Mouse (Mus musculus) spleen, adult 12 weeks (tissue): ENCODE measurements around the gene Aldh16a1.
"Not testable (repeated sequence)": the region's sequence is repeated elsewhere in the genome, so short reads cannot be mapped to it uniquely, and the experiment has no call there.

ENCODE experiments used
- DNase-seq: peaks from one replicate; pipeline ENCODE4 v3.0.0; 2022; ENCODE audit warnings: low spot score

Aldh16a1 gene

GRCm38 (mm10) chr7:45178550-45178949 is 24.2 kb upstream of the Aldh16a1 start:
- no peak for DNase-seq

GRCm38 (mm10) chr7:45176356-45176755 is 22.0 kb upstream of the Aldh16a1 start:
- no peak for DNase-seq

DNA sequence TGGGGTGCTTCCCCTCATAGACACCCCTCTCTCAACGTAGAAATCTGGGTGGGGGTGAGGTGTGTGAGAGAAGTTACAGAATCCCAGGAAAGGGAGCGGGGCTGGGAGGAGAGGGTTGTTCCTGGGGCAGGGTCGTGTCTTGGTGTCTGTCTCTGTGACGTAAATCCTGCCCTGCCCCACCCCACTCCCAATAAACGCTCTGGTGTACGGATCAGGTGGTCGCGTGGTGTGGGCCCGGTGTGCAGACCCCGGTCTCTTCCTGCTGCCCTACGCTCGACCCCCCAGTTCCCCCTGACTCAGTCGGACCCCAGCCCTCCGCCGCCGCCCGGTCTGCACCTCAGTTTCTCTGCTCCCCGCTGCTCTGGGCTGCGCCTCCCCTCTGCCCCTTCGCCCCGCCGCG is 21.5 kb upstream of the Aldh16a1 start:
- DNase-seq: no peak

DNA sequence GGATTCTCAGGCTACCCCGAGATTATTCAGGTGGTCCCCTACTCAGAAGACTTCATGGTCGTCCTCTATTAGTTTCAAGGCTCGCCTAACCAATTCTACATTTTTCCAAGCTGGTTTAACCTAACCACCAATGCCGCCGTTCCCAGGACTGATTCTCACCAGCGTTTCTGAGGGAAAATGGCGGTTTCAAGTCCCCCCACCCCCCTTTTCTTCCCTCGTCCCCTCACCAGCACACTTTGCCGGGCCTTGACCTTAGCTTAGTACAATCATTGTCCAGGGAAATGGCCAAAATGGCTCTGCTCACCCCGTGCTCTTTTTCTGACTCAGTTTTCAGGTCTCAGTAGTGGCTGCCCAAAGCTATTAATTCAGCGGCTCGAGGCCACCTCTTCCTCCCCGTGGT is 21.0 kb upstream of the Aldh16a1 start:
- DNase-seq: no peak

- no peak for DNase-seq
These were observed 20.3 kb upstream of the Aldh16a1 start for GRCm38 (mm10) chr7:45174567-45175280.

GRCm38 (mm10) chr7:45173772-45174171 is 19.4 kb upstream of the Aldh16a1 start:
- not testable (repeated sequence) for DNase-seq

- DNase-seq: peak; percentile 37
These were observed 18.6 kb upstream of the Aldh16a1 start for GRCm38 (mm10) chr7:45172974-45173373.

DNA sequence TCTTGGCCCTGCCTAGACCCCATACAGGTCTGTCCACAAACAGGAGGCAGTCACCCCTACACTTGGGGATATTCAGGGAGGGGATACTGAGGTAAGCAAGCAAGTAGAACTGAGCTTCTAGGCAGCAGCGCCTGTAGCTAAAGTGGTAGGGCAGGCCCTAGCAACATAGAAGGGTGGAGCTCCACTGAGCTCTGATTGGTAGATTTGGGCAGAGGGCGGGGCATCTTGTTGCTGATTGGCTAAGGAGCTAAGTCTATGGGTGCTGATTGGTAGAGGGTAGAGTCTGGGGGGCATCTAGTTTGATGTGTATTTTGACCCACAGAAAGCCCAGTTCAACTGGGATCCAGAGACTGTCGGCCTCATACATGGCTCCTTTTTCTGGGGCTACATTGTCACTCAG is 15.1 kb upstream of the Aldh16a1 start:
- DNase-seq: no peak

DNA sequence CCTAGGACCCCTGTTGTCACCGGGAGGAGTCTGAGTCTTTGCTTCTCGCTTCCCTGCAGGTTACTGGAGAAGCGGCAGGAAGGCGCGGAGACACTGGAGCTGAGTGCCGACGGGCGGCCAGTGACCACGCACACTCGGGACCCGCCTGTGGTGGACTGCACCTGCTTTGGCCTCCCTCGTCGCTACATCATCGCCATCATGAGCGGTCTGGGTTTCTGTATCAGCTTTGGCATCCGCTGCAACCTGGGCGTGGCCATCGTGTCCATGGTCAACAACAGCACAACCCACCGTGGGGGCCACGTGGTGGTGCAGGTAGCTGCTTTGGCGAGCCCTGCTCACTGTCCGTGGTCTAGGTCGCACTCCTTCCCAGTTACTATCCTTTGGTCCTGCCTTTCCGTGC is 14.3 kb upstream of the Aldh16a1 start:
- DNase-seq: no peak

- no peak for DNase-seq
These were observed 13.5 kb upstream of the Aldh16a1 start for GRCm38 (mm10) chr7:45167761-45168445.

DNA sequence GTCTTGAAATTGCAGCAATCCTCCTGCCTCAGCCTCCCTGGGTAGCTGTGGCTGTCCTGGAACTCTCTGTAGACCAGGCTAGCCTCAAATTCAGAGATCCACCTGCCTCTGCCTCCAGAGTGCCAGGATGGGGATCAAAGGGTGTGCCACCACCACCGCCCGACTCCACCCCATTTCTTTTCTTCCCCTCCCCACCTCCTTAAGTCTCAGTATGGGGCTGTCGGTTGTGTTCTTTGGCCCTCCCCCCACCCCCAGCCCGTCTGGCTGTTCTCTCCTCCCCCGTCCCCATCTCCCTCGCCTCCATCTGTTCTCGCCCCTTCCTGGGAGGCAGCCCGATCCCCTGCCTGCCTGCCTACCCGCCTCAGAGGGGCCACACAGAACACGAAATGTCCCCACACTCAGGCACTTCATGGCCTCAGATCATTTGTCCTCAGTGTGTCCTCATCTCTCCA is 12.6 kb upstream of the Aldh16a1 start:
- DNase-seq: no peak

- no peak for DNase-seq
These were observed 11.3 kb upstream of the Aldh16a1 start for GRCm38 (mm10) chr7:45165701-45166100.

DNA sequence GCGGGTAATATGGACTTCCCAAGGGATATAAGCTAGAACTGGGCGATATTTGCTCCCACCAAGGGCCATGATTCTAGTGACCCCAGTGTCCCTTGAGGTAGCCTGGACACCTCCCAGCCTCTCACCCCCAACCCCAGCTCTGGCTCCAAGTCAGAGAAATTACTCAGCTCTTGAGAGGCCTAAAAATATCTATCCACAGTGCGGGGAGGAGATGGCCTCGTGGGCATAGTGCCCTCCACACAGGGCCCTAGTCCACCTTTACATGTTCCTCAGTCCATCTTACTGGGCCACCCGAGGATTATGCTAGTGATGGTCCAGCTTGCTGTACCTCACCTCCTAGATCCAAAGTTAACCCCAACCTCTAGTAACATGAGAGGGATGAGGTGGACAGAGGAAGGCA is 10.4 kb upstream of the Aldh16a1 start:
- DNase-seq: no peak

DNA sequence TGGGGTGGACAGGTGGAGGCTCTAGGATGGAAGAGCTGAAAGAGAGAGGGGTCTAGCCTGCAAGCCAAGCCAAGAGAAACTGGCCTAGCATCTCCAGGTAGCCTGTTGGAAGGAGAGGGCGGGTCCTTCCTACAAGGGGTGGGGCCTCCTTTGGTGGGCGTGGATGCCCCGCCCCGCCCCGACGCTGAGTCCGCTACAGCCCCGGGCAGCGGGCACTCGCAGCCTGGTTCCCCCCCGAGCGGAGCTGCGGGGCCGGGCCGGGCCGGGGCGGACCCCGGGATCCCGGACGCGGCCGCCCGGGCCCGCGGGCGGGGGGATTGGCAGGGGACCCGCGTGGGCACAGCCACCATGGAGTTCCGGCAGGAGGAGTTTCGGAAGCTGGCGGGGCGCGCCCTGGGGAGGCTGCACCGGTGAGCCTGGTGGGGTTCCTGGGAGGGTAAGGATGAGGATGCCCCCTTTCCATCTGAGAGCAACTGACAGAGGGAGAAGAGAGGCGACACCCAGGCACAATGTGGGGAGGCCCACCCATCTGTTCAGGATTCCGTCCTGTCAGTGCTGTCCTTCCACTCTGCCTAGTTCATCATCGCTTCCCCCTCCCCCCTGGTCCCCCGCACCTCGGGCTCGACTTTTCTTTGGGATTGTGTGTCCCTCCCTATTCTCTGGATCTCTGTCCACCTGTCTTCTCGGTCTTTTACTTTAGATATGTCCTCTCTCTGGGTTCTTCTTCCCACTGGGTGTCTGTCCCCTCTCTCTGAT is 9.5 kb upstream of the Aldh16a1 start, which contains the start of gene Slc17a7:
Slc17a7 (plus strand) TSS at position 215 of the 756 bp plus-strand sequence.
- no peak for DNase-seq

DNA sequence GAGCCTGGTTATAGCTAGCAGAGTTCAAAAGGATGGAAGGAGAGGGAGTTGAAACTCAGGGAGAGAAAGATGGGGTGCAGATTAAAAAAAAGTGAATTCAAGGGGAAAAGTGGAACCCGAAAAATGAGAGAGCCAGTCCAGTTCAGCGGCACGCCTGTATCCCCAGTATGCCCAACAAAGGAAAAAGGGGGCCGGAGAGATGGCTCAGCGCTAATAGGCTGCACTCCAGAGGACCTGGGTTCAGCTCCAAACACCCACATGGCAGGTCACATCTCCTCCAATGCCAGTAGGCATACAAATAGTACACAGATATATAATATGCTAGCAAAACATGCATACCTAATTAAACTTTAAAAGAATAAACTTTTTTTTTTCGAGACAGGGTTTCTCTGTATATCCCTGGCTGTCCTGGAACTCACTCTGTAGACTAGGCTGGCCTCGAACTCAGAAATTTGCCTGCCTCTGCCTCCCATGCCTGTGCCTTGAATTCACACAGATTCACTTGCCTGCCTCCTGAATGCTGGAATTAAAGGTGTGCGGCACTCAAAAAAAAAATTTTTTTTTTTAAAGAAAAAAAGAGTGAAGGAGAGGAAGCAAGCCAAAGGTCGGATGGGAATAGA is 8.7 kb upstream of the Aldh16a1 start:
- DNase-seq: no peak

GRCm38 (mm10) chr7:45162551-45162950 is 8.2 kb upstream of the Aldh16a1 start:
- DNase-seq: no peak

DNA sequence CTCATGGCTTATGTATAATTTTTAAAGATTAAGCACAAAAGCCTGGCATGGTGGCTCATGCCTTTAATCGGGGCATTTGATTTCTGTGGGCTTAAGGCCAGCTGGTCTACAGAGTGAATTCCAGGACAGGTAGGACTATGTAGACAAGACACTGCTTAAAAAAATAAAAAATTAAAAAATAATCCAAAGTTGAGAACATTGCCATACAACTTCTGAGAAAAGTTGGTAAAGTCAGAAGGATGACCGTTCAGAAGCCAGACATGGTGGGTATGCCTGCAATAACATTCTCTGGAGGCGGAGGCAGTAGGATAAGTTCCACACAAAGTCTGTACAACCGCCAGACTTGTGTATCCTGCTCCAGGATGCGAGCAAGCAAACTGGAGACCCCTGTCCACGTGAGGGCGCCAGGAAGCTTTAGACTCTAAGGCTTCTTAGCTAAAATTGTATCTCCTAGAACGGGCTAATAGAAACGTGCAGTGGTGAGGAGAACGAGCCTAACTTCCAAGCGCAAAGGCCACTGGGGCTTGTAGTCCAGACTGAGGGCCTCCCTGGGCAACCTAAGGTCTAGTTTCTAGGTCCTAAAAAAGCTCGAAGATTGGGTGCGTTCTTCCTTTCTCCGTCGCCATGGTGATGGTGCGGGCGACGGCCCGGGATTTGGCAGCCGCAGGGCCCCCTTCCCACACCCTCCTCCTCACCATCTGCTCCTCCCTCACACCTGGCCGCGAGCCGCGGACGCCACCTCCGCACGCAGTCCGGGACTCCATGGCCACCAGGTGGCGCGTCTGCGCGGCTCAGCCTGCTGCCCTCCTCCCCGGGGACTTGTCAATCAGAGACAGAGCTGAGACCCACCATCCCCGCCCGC is 7.5 kb upstream of the Aldh16a1 start:
- peak; percentile 76 for DNase-seq

- no peak for DNase-seq
These were observed 6.5 kb upstream of the Aldh16a1 start for GRCm38 (mm10) chr7:45160866-45161265.

- no peak for DNase-seq
These were observed 6.0 kb upstream of the Aldh16a1 start for GRCm38 (mm10) chr7:45160316-45160800.

DNA sequence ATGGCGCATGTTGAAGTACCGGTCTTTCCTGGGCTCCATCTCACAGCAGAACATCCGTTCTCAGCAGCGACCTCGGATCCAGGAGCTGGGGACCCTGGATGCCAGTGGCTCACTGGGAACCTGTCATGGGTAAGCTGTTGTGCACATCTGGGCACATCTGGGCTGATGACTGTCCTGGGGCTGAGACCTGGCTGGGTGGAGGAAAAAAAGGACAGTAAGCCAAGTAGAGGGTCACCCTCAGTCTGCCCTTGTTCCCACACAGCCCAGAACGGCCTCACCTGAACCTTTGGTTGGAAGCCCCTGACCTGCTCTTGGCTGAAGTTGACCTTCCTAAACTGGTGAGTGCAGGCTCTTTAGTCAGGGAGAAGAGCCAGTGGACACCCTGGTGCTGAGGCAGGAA is 4.6 kb upstream of the Aldh16a1 start:
- DNase-seq: no peak

DNA sequence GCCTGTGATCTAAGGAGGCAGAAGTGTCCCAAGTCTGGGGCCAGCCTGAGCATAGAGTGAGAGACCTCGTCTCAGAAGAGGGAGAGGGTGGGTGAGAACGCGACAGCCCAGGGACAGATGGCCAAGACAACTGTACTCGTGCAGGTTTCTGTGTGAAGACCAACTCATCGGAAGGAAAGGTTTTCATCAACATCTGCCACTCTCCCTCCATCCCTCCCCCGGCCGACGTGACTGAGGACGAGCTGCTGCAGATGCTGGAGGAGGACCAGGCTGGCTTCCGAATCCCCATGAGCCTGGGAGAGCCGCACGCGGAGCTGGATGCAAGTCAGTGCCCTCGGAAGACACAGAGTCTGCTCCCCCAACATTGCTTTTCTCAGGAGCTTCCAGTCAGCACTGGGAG is 3.1 kb upstream of the Aldh16a1 start:
- DNase-seq: no peak
